Mouse (Mus musculus) neural tube, embryonic 15.5 days (tissue): Measurements from ENCODE around the gene Smco4. TPM values are rescaled to one million over a fixed set of nuclear protein-coding genes. Genes with fewer than 3 reads are reported as not detected.

Experiments
- ATAC-seq: fragments of 200-750 bp; cut with Nextera tagmentation; 2 replicates; pipeline ENCODE4 v1.8.0; 2017; ENCODE audit warnings: mild to moderate bottlenecking, moderate TSS enrichment, moderate library complexity; ENCODE audit not compliant: low FRiP score
- H3K27ac ChIP-seq: fragments of 300-500 bp; sonication (generic); replicated peaks from 2 replicates; pipeline ENCODE4 v1.5.1; 2015; ENCODE audit warnings: mild to moderate bottlenecking, inconsistent platforms
- H3K27me3 ChIP-seq: fragments of 300-500 bp; sonication (generic); replicated peaks from 2 replicates; pipeline ENCODE4 v1.6.1; 2015; ENCODE audit warnings: inconsistent platforms
- H3K36me3 ChIP-seq: fragments of 300-500 bp; sonication (generic); 2 replicates; pipeline ENCODE4 v1.6.1; 2015; ENCODE audit warnings: inconsistent platforms
- H3K4me1 ChIP-seq: fragments of 300-500 bp; sonication (generic); 2 replicates; pipeline ENCODE4 v1.6.1; 2015; ENCODE audit warnings: inconsistent platforms
- H3K4me2 ChIP-seq: fragments of 300-500 bp; sonication (generic); 2 replicates; pipeline ENCODE4 v1.6.1; 2015; ENCODE audit warnings: inconsistent platforms, mild to moderate bottlenecking, moderate library complexity
- H3K4me3 ChIP-seq: fragments of 300-500 bp; sonication (generic); replicated peaks from 2 replicates; pipeline ENCODE4 v1.5.1; 2015; ENCODE audit warnings: mild to moderate bottlenecking, inconsistent platforms
- H3K9ac ChIP-seq: fragments of 300-500 bp; sonication (generic); replicated peaks from 2 replicates; pipeline ENCODE4 v1.6.1; 2015; ENCODE audit warnings: mild to moderate bottlenecking, inconsistent platforms
- H3K9me3 ChIP-seq: fragments of 300-500 bp; sonication (generic); replicated peaks from 2 replicates; pipeline ENCODE4 v1.6.1; 2016; ENCODE audit warnings: inconsistent platforms
- WGBS: fragments of 180-500 bp; shearing (Covaris S2); methylation state at CpG from one replicate; pipeline ENCODE4 v1.1.7; 2015; ENCODE audit warnings: mixed read lengths; 5-methylcytosine and 5-hydroxymethylcytosine counted together
- polyA plus RNA-seq: library from polyadenylated mRNA; unstranded; fragments of >200 nt; fragmentation: Nextera tagmentation; extraction: Ambion mirVana; gene quantifications from 2 replicates; pipeline ENCODE4 v1.2.1, GENCODE M21; 2015

Gene Smco4
- polyA plus RNA-seq, 1 experiment from 2014 or later = 0.72 TPM

- Histone ChIP-seq H3K4me2 (no peak overlapping the region), H3K4me3 (no peak overlapping the region), H3K9me3 (no peaks in the 10 kb centered on the region), H3K27ac (0 out of 2 replicates have a peak overlapping the region, but pooled peaks have one; percentile 33), H3K27me3 (no peaks in the 10 kb centered on the region), H3K4me1 (peaks cover 39% of the 10 kb centered on the region), H3K36me3 (no peaks in the 10 kb centered on the region), H3K9ac (no peak overlapping the region)
- WGBS = 60% methylated on average over 8 of the region's 8 CpGs
- no peak for ATAC-seq
Observed at GRCm38 (mm10) chr9:15529275-15529964, 36.2 kb downstream of the Smco4 start.

GRCm38 (mm10) chr9:15529965-15530320, 36.7 kb downstream of the Smco4 start:
- H3K27ac ChIP-seq = no peak overlapping the region
- no peak for ATAC-seq
- peaks cover 38% of the 10 kb centered on the region for H3K4me1 ChIP-seq
- H3K9ac ChIP-seq = no peak overlapping the region
- no peaks in the 10 kb centered on the region for H3K9me3 ChIP-seq
- H3K4me2 ChIP-seq = no peak overlapping the region
- 95% methylated on average over 2 of the region's 2 CpGs for WGBS
- H3K4me3 ChIP-seq = no peak overlapping the region
- no peaks in the 10 kb centered on the region for H3K27me3 ChIP-seq
- no peaks in the 10 kb centered on the region for H3K36me3 ChIP-seq

GRCm38 (mm10) chr9:15531204-15531603, 38.0 kb downstream of the Smco4 start:
- no peak for ATAC-seq
- Histone ChIP-seq H3K4me1 (peaks cover 33% of the 10 kb centered on the region), H3K9me3 (no peaks in the 10 kb centered on the region), H3K27me3 (no peaks in the 10 kb centered on the region), H3K36me3 (no peaks in the 10 kb centered on the region), H3K27ac (peak overlapping the region; percentile 18; the same call in 1 of the 2 replicates), H3K4me2 (no peak overlapping the region), H3K9ac (no peak overlapping the region), H3K4me3 (no peak overlapping the region)
- WGBS = 54% methylated on average over 5 of the region's 5 CpGs

- WGBS = 69% methylated on average over 11 of the region's 11 CpGs
- Histone ChIP-seq H3K27ac (no peak overlapping the region), H3K27me3 (no peaks in the 10 kb centered on the region), H3K9ac (no peak overlapping the region), H3K4me3 (no peak overlapping the region), H3K36me3 (no peaks in the 10 kb centered on the region), H3K4me2 (no peak overlapping the region), H3K4me1 (peaks cover 33% of the 10 kb centered on the region), H3K9me3 (no peaks in the 10 kb centered on the region)
- ATAC-seq = no peak
Observed at GRCm38 (mm10) chr9:15533336-15534070, 40.3 kb downstream of the Smco4 start.

GRCm38 (mm10) chr9:15534110-15534509, 40.9 kb downstream of the Smco4 start:
- Histone ChIP-seq H3K4me3 (no peak overlapping the region), H3K4me2 (no peak overlapping the region), H3K4me1 (peaks cover 29% of the 10 kb centered on the region), H3K9me3 (no peaks in the 10 kb centered on the region), H3K27ac (no peak overlapping the region), H3K27me3 (no peaks in the 10 kb centered on the region), H3K9ac (no peak overlapping the region), H3K36me3 (no peaks in the 10 kb centered on the region)
- WGBS = 96% methylated on average over 2 of the region's 2 CpGs
- ATAC-seq = no peak

GRCm38 (mm10) chr9:15535418-15535817, 42.2 kb downstream of the Smco4 start:
- H3K9me3 ChIP-seq = no peaks in the 10 kb centered on the region
- no peak for ATAC-seq
- WGBS = 44% methylated on average over 5 of the region's 5 CpGs

GRCm38 (mm10) chr9:15536861-15537426, 43.7 kb downstream of the Smco4 start:
- H3K4me2 ChIP-seq = no peak overlapping the region
- WGBS = 91% methylated on average over 5 of the region's 5 CpGs
- no peak for ATAC-seq
- H3K9ac ChIP-seq = no peak overlapping the region
- H3K4me3 ChIP-seq = no peak overlapping the region
- H3K36me3 ChIP-seq = no peaks in the 10 kb centered on the region
- H3K27me3 ChIP-seq = no peaks in the 10 kb centered on the region
- no peaks in the 10 kb centered on the region for H3K9me3 ChIP-seq
- peaks cover 12% of the 10 kb centered on the region; the same call in 1 of the 2 replicates for H3K4me1 ChIP-seq
- H3K27ac ChIP-seq = no peak overlapping the region

More at GRCm38 (mm10) chr9:15535418-15535817, 42.2 kb downstream of the Smco4 start:
- Histone ChIP-seq H3K27ac (no peak overlapping the region), H3K36me3 (no peaks in the 10 kb centered on the region), H3K9ac (no peak overlapping the region), H3K4me3 (no peak overlapping the region), H3K27me3 (no peaks in the 10 kb centered on the region), H3K4me2 (no peak overlapping the region), H3K4me1 (peaks cover 19% of the 10 kb centered on the region)

- Histone ChIP-seq H3K9me3 (no peaks in the 10 kb centered on the region), H3K9ac (no peak overlapping the region), H3K27ac (no peak overlapping the region), H3K36me3 (no peaks in the 10 kb centered on the region), H3K27me3 (no peaks in the 10 kb centered on the region), H3K4me2 (no peak overlapping the region), H3K4me1 (peaks cover 12% of the 10 kb centered on the region; the same call in 1 of the 2 replicates), H3K4me3 (no peak overlapping the region)
- WGBS = 89% methylated on average over 3 of the region's 3 CpGs
- no peak for ATAC-seq
Observed at GRCm38 (mm10) chr9:15537455-15538048, 44.3 kb downstream of the Smco4 start.

- Histone ChIP-seq H3K27ac (no peak overlapping the region), H3K36me3 (no peaks in the 10 kb centered on the region), H3K4me3 (no peak overlapping the region), H3K9me3 (no peaks in the 10 kb centered on the region), H3K27me3 (no peaks in the 10 kb centered on the region), H3K4me2 (no peak overlapping the region), H3K4me1 (peaks cover 4% of the 10 kb centered on the region; the same call in 1 of the 2 replicates), H3K9ac (no peak overlapping the region)
- 88% methylated on average over 8 of the region's 8 CpGs for WGBS
- ATAC-seq = no peak
Observed at GRCm38 (mm10) chr9:15538979-15539533, 45.8 kb downstream of the Smco4 start.

GRCm38 (mm10) chr9:15541735-15542354, 48.6 kb downstream of the Smco4 start:
- Histone ChIP-seq H3K4me1 (no peaks in the 10 kb centered on the region), H3K9ac (no peak overlapping the region), H3K27ac (no peak overlapping the region), H3K27me3 (no peaks in the 10 kb centered on the region), H3K4me3 (no peak overlapping the region), H3K36me3 (no peaks in the 10 kb centered on the region), H3K4me2 (no peak overlapping the region), H3K9me3 (no peaks in the 10 kb centered on the region)
- ATAC-seq = no peak
- WGBS = 84% methylated on average over 5 of the region's 5 CpGs

GRCm38 (mm10) chr9:15550461-15550961, 57.3 kb downstream of the Smco4 start:
- Histone ChIP-seq H3K27ac (no peak overlapping the region), H3K4me2 (no peak overlapping the region), H3K36me3 (no peaks in the 10 kb centered on the region), H3K27me3 (no peaks in the 10 kb centered on the region), H3K9me3 (no peaks in the 10 kb centered on the region), H3K4me1 (0 out of 2 replicates have a peak, but pooled peaks cover 3% of the 10 kb centered on the region), H3K9ac (no peak overlapping the region), H3K4me3 (no peak overlapping the region)
- WGBS = 90% methylated on average over 4 of the region's 4 CpGs
- ATAC-seq = no peak
